Mouse (Mus musculus) MEL (cell line): Measurements from ENCODE around the gene Stk11. TPM values are rescaled to one million over a fixed set of nuclear protein-coding genes. Genes with fewer than 3 reads are reported as not detected.

ENCODE experiments used
- DNase-seq: peaks from one replicate; pipeline ENCODE4 v3.0.0; 2011; ENCODE audit warnings: low read depth, low spot score
- H3K27ac ChIP-seq: 2 replicates; pipeline ENCODE4 v1.5.1; 2012; ENCODE audit warnings: low read depth, mild to moderate bottlenecking, control low read depth, low read length, moderate library complexity; ENCODE audit not compliant: control insufficient read depth
- H3K27me3 ChIP-seq, 2 experiments: fragments of 150-350 bp in 1 of 2; sonication (generic) in 1 of 2; 2 replicates each; pipeline ENCODE4 v1.6.1; 2012; ENCODE audit warnings: low read length in 2 of 2, mild to moderate bottlenecking in 2 of 2, improper control_type of control experiment in 1 of 2, moderate library complexity in 1 of 2; ENCODE audit not compliant: insufficient read depth in 2 of 2, control insufficient read depth in 1 of 2
- H3K36me3 ChIP-seq, 2 experiments: 2 replicates each; pipeline ENCODE4 v1.6.1; 2012 to 2014; ENCODE audit warnings: low read length in 2 of 2, improper control_type of control experiment in 1 of 2, inconsistent platforms in 1 of 2, mild to moderate bottlenecking in 1 of 2; ENCODE audit not compliant: insufficient read depth in 2 of 2, control insufficient read depth in 1 of 2
- H3K4me1 ChIP-seq, 2 experiments: fragments of 150-350 bp in 1 of 2; sonication (generic) in 1 of 2; 2 replicates each; pipeline ENCODE4 v1.6.1; 2012; ENCODE audit warnings: low read length in 2 of 2, improper control_type of control experiment in 1 of 2, mild to moderate bottlenecking in 1 of 2; ENCODE audit not compliant: insufficient read depth in 2 of 2, control insufficient read depth in 1 of 2
- H3K4me3 ChIP-seq, 2 experiments: fragments of 150-350 bp in 1 of 2; sonication (generic) in 1 of 2; 2 replicates each; pipeline ENCODE4 v1.5.1; 2012; ENCODE audit warnings: low read depth in 2 of 2, low read length in 2 of 2, mild to moderate bottlenecking in 2 of 2, moderate library complexity in 2 of 2, control low read depth in 1 of 2, improper control_type of control experiment in 1 of 2; ENCODE audit not compliant: control insufficient read depth in 1 of 2, insufficient read depth in 1 of 2
- H3K79me2 ChIP-seq: 2 replicates; pipeline ENCODE4 v1.6.1; 2012; ENCODE audit warnings: mild to moderate bottlenecking, low read length, moderate library complexity; ENCODE audit not compliant: control insufficient read depth, poor library complexity, insufficient read depth
- H3K9ac ChIP-seq: 2 replicates; pipeline ENCODE4 v1.6.1; 2012; ENCODE audit warnings: low read depth, mild to moderate bottlenecking, control low read depth, low read length, moderate library complexity; ENCODE audit not compliant: control insufficient read depth, poor library complexity, severe bottlenecking
- H3K9me3 ChIP-seq: fragments of 150-350 bp; sonication (generic); replicated peaks from 2 replicates; pipeline ENCODE4 v1.6.1; 2012; ENCODE audit warnings: mild to moderate bottlenecking, low read length, improper control_type of control experiment, moderate library complexity; ENCODE audit not compliant: insufficient read depth
- BHLHE40 ChIP-seq: IDR thresholded peaks from 2 replicates; pipeline ENCODE4 v1.6.1; 2012; ENCODE audit warnings: low read depth, mild to moderate bottlenecking, inconsistent platforms, low read length, improper control_type of control experiment, borderline replicate concordance
- CHD1 ChIP-seq: IDR thresholded peaks from 2 replicates; pipeline ENCODE4 v1.6.1; 2012; ENCODE audit warnings: low read depth, mild to moderate bottlenecking, inconsistent platforms, low read length, improper control_type of control experiment
- CHD2 ChIP-seq: IDR thresholded peaks from 2 replicates; pipeline ENCODE4 v1.6.1; 2011; ENCODE audit warnings: low read length, improper control_type of control experiment
- CTCF ChIP-seq, 3 experiments: IDR thresholded peaks in 2 of 3; conservative IDR thresholded peaks in 1 of 3; 2 replicates each; pipeline ENCODE4 v1.5.1; 2011 to 2012; ENCODE audit warnings: low read length in 3 of 3, low read depth in 2 of 3, mild to moderate bottlenecking in 2 of 3, improper control_type of control experiment in 1 of 3, inconsistent platforms in 1 of 3, mixed read lengths in 1 of 3, moderate library complexity in 1 of 3; ENCODE audit not compliant: control insufficient read depth in 1 of 3, insufficient read depth in 1 of 3, poor library complexity in 1 of 3, severe bottlenecking in 1 of 3
- EP300 ChIP-seq, 2 experiments: IDR thresholded peaks; 2 replicates each; pipeline ENCODE4 v1.6.1; 2011; ENCODE audit warnings: improper control_type of control experiment in 2 of 2, low read length in 2 of 2, low read depth in 1 of 2, mild to moderate bottlenecking in 1 of 2
- ETS1 ChIP-seq: IDR thresholded peaks from 2 replicates; pipeline ENCODE4 v1.6.1; 2012; ENCODE audit warnings: low read depth, mild to moderate bottlenecking, inconsistent platforms, low read length, improper control_type of control experiment, moderate library complexity
- GABPA ChIP-seq: IDR thresholded peaks from 2 replicates; pipeline ENCODE4 v1.6.1; 2012; ENCODE audit warnings: low read depth, mild to moderate bottlenecking, inconsistent platforms, low read length, improper control_type of control experiment, moderate library complexity
- JUND ChIP-seq: IDR thresholded peaks from 2 replicates; pipeline ENCODE4 v1.6.1; 2011; ENCODE audit warnings: low read depth, mild to moderate bottlenecking, improper control_type of control experiment, low read length
- KAT2A ChIP-seq: conservative IDR thresholded peaks from 2 replicates; pipeline ENCODE4 v1.6.1; 2012; ENCODE audit warnings: low read depth, low read length, improper control_type of control experiment, inconsistent platforms
- MEF2A ChIP-seq: IDR thresholded peaks from 2 replicates; pipeline ENCODE4 v1.6.1; 2014; ENCODE audit warnings: low read depth, mild to moderate bottlenecking, inconsistent platforms, low read length, improper control_type of control experiment; ENCODE audit not compliant: poor library complexity, insufficient replicate concordance, severe bottlenecking; ENCODE audit errors: extremely low read depth
- MXI1 ChIP-seq: IDR thresholded peaks from 2 replicates; pipeline ENCODE4 v1.6.1; 2011; ENCODE audit warnings: mild to moderate bottlenecking, low read depth, low read length, improper control_type of control experiment
- MYB ChIP-seq: IDR thresholded peaks from 2 replicates; pipeline ENCODE4 v1.6.1; 2011; ENCODE audit warnings: mild to moderate bottlenecking, low read depth, low read length, improper control_type of control experiment
- MYC ChIP-seq: IDR thresholded peaks from 2 replicates; pipeline ENCODE4 v1.6.1; 2011; ENCODE audit warnings: low read depth, mild to moderate bottlenecking, low read length, improper control_type of control experiment, moderate library complexity
- NRF1 ChIP-seq: IDR thresholded peaks from 2 replicates; pipeline ENCODE4 v1.6.1; 2014; ENCODE audit warnings: low read depth, mild to moderate bottlenecking, inconsistent platforms, low read length, improper control_type of control experiment, moderate library complexity; ENCODE audit not compliant: poor library complexity, insufficient read depth, severe bottlenecking
- POLR2A ChIP-seq, 2 experiments: IDR thresholded peaks; 2 replicates each; pipeline ENCODE4 v1.6.1; 2011 to 2012; ENCODE audit warnings: low read length in 2 of 2, mild to moderate bottlenecking in 2 of 2, control low read depth in 1 of 2, improper control_type of control experiment in 1 of 2, low read depth in 1 of 2, moderate library complexity in 1 of 2; ENCODE audit not compliant: control insufficient read depth in 1 of 2, insufficient read depth in 1 of 2, poor library complexity in 1 of 2
- POLR2AphosphoS2 ChIP-seq: IDR thresholded peaks from 2 replicates; pipeline ENCODE4 v1.6.1; 2011; ENCODE audit warnings: low read length, improper control_type of control experiment
- RCOR1 ChIP-seq: IDR thresholded peaks from 2 replicates; pipeline ENCODE4 v1.6.1; 2012; ENCODE audit warnings: low read depth, mild to moderate bottlenecking, inconsistent platforms, low read length, improper control_type of control experiment
- TAL1 ChIP-seq: IDR thresholded peaks from 2 replicates; pipeline ENCODE4 v1.6.1; 2012; ENCODE audit warnings: mild to moderate bottlenecking, inconsistent platforms, low read length, moderate library complexity, mixed read lengths
- TBP ChIP-seq: IDR thresholded peaks from 2 replicates; pipeline ENCODE4 v1.8.0; 2011; ENCODE audit warnings: low read depth, low read length, improper control_type of control experiment
- TCF12 ChIP-seq: IDR thresholded peaks from 2 replicates; pipeline ENCODE4 v1.6.1; 2014; ENCODE audit warnings: low read depth, mild to moderate bottlenecking, inconsistent platforms, low read length, improper control_type of control experiment, moderate library complexity
- USF2 ChIP-seq, 2 experiments: IDR thresholded peaks; 2 replicates each; pipeline ENCODE4 v1.6.1; 2011 to 2012; ENCODE audit warnings: improper control_type of control experiment in 2 of 2, low read length in 2 of 2, borderline replicate concordance in 1 of 2, inconsistent platforms in 1 of 2, low read depth in 1 of 2, mild to moderate bottlenecking in 1 of 2; ENCODE audit not compliant: insufficient read depth in 1 of 2
- ZC3H11A ChIP-seq: IDR thresholded peaks from 2 replicates; pipeline ENCODE4 v1.6.1; 2012; ENCODE audit warnings: low read depth, mild to moderate bottlenecking, inconsistent platforms, low read length, improper control_type of control experiment
- ZKSCAN1 ChIP-seq: IDR thresholded peaks from 2 replicates; pipeline ENCODE4 v1.6.1; 2012; ENCODE audit warnings: low read depth, mild to moderate bottlenecking, inconsistent platforms, low read length, improper control_type of control experiment, moderate library complexity
- ZNF384 ChIP-seq: IDR thresholded peaks from 2 replicates; pipeline ENCODE4 v1.6.1; 2012; ENCODE audit warnings: low read depth, mild to moderate bottlenecking, inconsistent platforms, low read length, improper control_type of control experiment
- polyA plus RNA-seq, 2 experiments: library from polyadenylated mRNA; stranded (reverse) in 1 of 2; unstranded in 1 of 2; fragments of >175 nt in 1 of 2; fragments of >200 nt in 1 of 2; gene quantifications; 2 replicates each; pipeline versions ENCODE4 v1.2.1 to v1.2.4; 2012; ENCODE audit warnings: low replicate concordance in 2 of 2, low read depth in 1 of 2; ENCODE audit not compliant: insufficient read length in 2 of 2, insufficient read depth in 1 of 2, missing spikeins in 1 of 2
- total RNA-seq: library from RNA; depleted of rRNA; stranded (reverse); fragments of 300-350 nt; gene quantifications from 2 replicates; pipeline ENCODE4 v1.2.3, GENCODE M21; 2012

Stk11 gene
- total and polyA plus RNA-seq, 3 experiments: 108 to 188 TPM; not detected in 1

DNA sequence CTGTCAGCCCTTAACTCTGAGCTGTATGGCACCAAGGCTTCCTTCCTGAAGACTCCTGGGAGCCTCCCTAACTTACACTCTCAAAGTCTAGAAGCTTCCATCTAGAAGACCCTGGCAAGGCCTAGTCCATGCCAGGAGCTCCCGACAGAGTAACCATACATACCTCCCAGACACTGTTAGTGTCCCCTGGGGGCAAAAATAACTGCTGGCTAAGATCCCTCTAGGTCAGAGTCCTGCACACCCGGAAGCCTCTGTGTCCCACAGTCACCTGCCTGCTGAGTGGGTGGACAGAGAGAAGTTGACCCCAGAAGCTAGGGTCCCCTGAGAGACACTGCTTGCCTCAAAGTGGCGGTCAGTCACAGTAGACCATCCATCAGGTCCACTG lies 44.1 kb upstream of the Stk11 start:
- Histone ChIP-seq H3K36me3 (peaks cover 0 to 20% of the 10 kb centered on the region in 2 experiments; a peak in 3 of 4 replicates), H3K9me3 (no peaks in the 10 kb centered on the region), H3K4me3 (no peak overlapping the region), H3K27ac (peak overlapping the region; percentile 81), H3K27me3 (no peaks in the 10 kb centered on the region), H3K79me2 (no peaks in the 10 kb centered on the region; the same call in 1 of the 2 replicates), H3K4me1 (peaks cover 0 to 24% of the 10 kb centered on the region in 2 experiments; a peak in 2 of 4 replicates), H3K9ac (peak overlapping the region; percentile 47)
- TF ChIP-seq MYB: no peak
- TF ChIP-seq TBP: no peak
- TF ChIP-seq POLR2AphosphoS2: no peak
- no peak for TF ChIP-seq POLR2A (IDR thresholded peaks at IDR 0.05; ENCODE audit: control insufficient read depth in 1 of 2, insufficient read depth in 1 of 2, low read depth in 1 of 2, low read length in 2 of 2, poor library complexity in 1 of 2)
- TF ChIP-seq GABPA: no peak
- TF ChIP-seq RCOR1: no peak
- no peak for TF ChIP-seq TAL1
- no peak for TF ChIP-seq ETS1
- no peak for TF ChIP-seq NRF1
- TF ChIP-seq ZNF384: no peak
- no peak for TF ChIP-seq KAT2A
- TF ChIP-seq BHLHE40: no peak
- no peak for TF ChIP-seq EP300 (IDR thresholded peaks at IDR 0.05; ENCODE audit: low read depth in 1 of 2, low read length in 2 of 2)
- no peak for TF ChIP-seq MXI1
- no peak for TF ChIP-seq CTCF (IDR thresholded peaks at IDR 0.05 in 2 of 3, conservative IDR thresholded peaks at IDR 0.05 in 1 of 3; ENCODE audit: control insufficient read depth in 1 of 3, insufficient read depth in 1 of 3, low read depth in 2 of 3, low read length in 3 of 3, poor library complexity in 1 of 3, severe bottlenecking in 1 of 3)
- DNase-seq: no peak

DNA sequence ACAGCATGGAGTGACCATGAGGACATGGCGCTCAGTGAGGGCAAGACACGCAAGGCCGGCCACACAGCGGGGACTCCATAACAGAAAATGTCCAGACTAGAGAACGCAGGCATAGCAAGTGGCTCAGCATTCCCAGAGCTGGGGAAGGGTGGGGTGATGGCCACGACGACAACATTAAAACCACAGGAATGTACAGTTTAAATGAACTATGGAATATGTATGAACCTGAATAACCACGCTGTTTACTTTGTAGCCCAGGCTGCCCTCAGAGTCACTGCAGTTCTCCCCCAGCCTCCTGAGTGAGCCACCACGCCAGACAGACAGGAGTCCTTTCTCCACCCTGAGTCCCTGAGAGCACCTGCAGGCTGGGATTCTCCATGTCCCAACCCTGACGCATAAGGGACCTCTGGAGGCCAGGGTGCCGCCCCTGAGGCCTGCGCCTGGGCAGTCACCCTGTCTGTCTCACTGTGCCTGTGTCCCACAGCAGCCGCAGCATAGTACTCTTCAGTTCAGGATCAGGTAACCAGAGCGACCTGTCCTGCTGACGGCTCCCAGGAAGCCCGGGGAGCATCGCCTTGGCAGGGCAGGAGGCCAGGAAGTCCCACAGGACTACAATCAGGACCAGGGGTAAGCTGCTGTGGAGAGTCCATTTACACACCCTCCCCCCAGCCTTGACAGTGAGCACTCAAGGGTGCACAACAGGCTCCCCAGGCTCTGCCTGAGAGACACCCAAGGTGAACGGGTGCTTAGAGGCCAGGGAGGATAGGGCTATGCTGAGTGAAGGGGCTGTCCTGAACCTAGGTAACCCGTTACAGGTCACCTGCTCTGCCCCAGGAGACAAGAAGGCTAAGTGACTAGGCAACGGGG lies 42.7 kb upstream of the Stk11 start:
- no peak overlapping the region for H3K27ac ChIP-seq
- no peak for TF ChIP-seq ETS1
- TF ChIP-seq JUND: no peak
- TF ChIP-seq POLR2AphosphoS2: no peak
- no peak for TF ChIP-seq CHD2
- no peak for TF ChIP-seq ZNF384
- no peak for TF ChIP-seq MXI1
- no peak for TF ChIP-seq TCF12
- TF ChIP-seq MYC: no peak
- no peak for TF ChIP-seq NRF1
- no peak for TF ChIP-seq CHD1
- TF ChIP-seq USF2 (IDR thresholded peaks at IDR 0.05; ENCODE audit: borderline replicate concordance in 1 of 2, insufficient read depth in 1 of 2, low read depth in 1 of 2, low read length in 2 of 2): no peak
- no peak for TF ChIP-seq ZKSCAN1
- no peak for TF ChIP-seq BHLHE40
- no peak for TF ChIP-seq ZC3H11A
- no peak for TF ChIP-seq RCOR1
- TF ChIP-seq MEF2A: no peak
- H3K4me1 ChIP-seq: peaks cover 0 to 24% of the 10 kb centered on the region in 2 experiments; a peak in 2 of 4 replicates
- H3K9me3 ChIP-seq: no peaks in the 10 kb centered on the region
- H3K79me2 ChIP-seq: no peaks in the 10 kb centered on the region; the same call in 1 of the 2 replicates
- no peaks in the 10 kb centered on the region for H3K27me3 ChIP-seq
- H3K9ac ChIP-seq: no peak overlapping the region
- no peak for DNase-seq
- peaks cover 0 to 20% of the 10 kb centered on the region in 2 experiments; a peak in 2 of 4 replicates for H3K36me3 ChIP-seq
- H3K4me3 ChIP-seq: no peak overlapping the region
